Mouse (Mus musculus) intestine, embryonic 14.5 days (tissue): ENCODE results near the gene Glod4. TPM values are rescaled to one million over a fixed set of nuclear protein-coding genes. Genes with fewer than 3 reads are reported as not detected.

Experiments
- ATAC-seq: fragments of 200-750 bp; cut with Nextera tagmentation; replicated peaks from 2 replicates; pipeline ENCODE4 v1.8.0; 2017; ENCODE audit warnings: low read depth, moderate number of reproducible peaks, moderate TSS enrichment, moderate library complexity; ENCODE audit not compliant: low FRiP score, low TSS enrichment
- DNase-seq: peaks from one replicate; pipeline ENCODE4 v3.0.0-alpha.2; 2018; ENCODE audit warnings: low spot score
- H3K27ac ChIP-seq: fragments of 300-500 bp; sonication (generic); 2 replicates; pipeline ENCODE4 v1.5.1; 2014; ENCODE audit warnings: low read depth, mild to moderate bottlenecking, control low read depth
- H3K27me3 ChIP-seq: fragments of 300-500 bp; sonication (generic); replicated peaks from 2 replicates; pipeline ENCODE4 v1.6.1; 2014; ENCODE audit warnings: low read length, control low read depth; ENCODE audit not compliant: control insufficient read depth, insufficient read depth
- H3K36me3 ChIP-seq: fragments of 300-500 bp; sonication (generic); 2 replicates; pipeline ENCODE4 v1.6.1; 2014; ENCODE audit warnings: low read length, control low read depth; ENCODE audit not compliant: control insufficient read depth, insufficient read depth
- H3K4me1 ChIP-seq: fragments of 300-500 bp; sonication (generic); replicated peaks from 2 replicates; pipeline ENCODE4 v1.6.1; 2014; ENCODE audit warnings: low read length, control low read depth, mixed read lengths; ENCODE audit not compliant: control insufficient read depth, insufficient read depth
- H3K4me2 ChIP-seq: fragments of 300-500 bp; sonication (generic); 2 replicates; pipeline ENCODE4 v1.6.1; 2014; ENCODE audit warnings: low read length
- H3K4me3 ChIP-seq: fragments of 300-500 bp; sonication (generic); 2 replicates; pipeline ENCODE4 v1.5.1; 2014; ENCODE audit warnings: low read depth, low read length, control low read depth, mixed read lengths
- H3K9ac ChIP-seq: fragments of 300-500 bp; sonication (generic); 2 replicates; pipeline ENCODE4 v1.6.1; 2014; ENCODE audit warnings: mild to moderate bottlenecking, low read length
- H3K9me3 ChIP-seq: fragments of 300-500 bp; sonication (generic); 2 replicates; pipeline ENCODE4 v1.6.1; 2016; ENCODE audit warnings: low read length, control low read depth; ENCODE audit not compliant: control insufficient read depth
- WGBS: fragments of 180-500 bp; shearing (Covaris S2); extraction: QIAGEN DNeasy Blood & Tissue Kit; methylation state at CpG from one replicate; pipeline ENCODE4 v1.1.7; 2014; 5-methylcytosine and 5-hydroxymethylcytosine counted together
- polyA plus RNA-seq: library from polyadenylated mRNA; unstranded; fragments of >200 nt; fragmentation: Nextera tagmentation; extraction: Ambion mirVana; gene quantifications from 2 replicates; pipeline ENCODE4 v1.2.1, GENCODE M21; 2014

Glod4 gene
- polyA plus RNA-seq, 1 experiment from 2014 or later: 147 TPM

DNA sequence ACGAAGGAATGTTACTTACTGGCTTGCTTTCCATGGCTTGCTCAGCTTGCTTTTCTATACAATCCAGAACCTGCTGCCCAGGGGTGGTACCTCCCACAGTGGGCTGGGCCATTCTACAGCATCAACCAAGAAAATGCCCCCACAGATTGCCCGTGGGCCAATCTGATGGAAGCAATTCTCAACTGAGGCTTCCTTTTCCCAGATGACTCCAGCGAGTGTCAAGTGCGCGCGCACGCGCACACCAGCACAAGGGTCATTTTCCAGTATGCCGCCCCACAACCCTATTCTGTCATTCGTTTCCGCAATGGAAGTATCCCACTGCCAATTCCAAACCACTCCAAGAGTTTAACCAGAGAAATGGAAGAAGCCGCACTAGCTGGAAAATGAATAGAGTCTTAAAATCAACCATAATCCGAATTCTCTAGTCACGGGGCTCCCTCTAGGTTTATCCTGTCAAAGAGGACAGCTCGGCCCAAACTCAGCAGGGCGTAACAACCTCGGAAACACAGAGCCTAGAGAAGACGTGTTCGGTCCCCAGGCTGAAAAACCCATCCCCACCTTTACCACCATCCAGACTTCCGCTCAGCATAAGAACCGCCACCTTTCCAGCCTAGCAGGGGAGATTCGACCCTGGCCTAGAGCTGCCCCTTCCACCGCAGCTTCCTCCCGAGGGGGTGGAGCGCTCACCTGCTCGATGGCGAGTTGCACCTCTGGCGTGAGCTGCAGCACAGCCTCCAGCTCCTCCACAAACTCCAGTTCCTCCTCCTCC is 64.6 kb downstream of the Glod4 start:
- H3K4me1 ChIP-seq: peaks cover 10% of the 10 kb centered on the region
- H3K4me2 ChIP-seq: peak overlapping the region; percentile 94
- 2% methylated on average over 28 of the region's 28 CpGs for WGBS
- H3K9ac ChIP-seq: peak overlapping the region; percentile 65
- DNase-seq: peak; percentile 69
- H3K9me3 ChIP-seq: no peaks in the 10 kb centered on the region
- peak; percentile 50 for ATAC-seq
- no peaks in the 10 kb centered on the region for H3K27me3 ChIP-seq
- H3K36me3 ChIP-seq: peaks cover 10% of the 10 kb centered on the region
- peak overlapping the region; percentile 72 for H3K4me3 ChIP-seq
- H3K27ac ChIP-seq: no peak overlapping the region

DNA sequence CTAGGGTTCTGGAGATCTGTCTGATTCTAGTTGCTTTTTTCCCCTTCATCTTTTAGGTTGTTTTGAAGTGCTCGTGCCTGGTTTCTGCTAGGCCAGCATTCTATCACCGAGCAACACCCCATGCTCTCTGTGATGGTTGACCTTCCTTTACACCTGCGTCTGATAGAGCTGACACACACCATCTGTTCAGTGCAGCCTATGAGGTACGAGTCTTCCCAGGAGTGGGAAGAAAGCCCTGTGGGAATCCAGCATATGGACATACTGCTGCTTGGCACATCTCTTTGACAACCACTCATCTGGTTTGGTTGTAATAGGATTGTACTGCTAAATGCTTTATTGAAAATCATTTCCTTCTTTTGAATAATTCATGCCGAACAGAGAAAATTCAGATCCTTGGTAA is 73.3 kb downstream of the Glod4 start:
- no peak for ATAC-seq
- Histone ChIP-seq H3K9me3 (no peaks in the 10 kb centered on the region), H3K9ac (no peak overlapping the region), H3K4me2 (no peak overlapping the region), H3K4me3 (no peak overlapping the region), H3K27ac (no peak overlapping the region), H3K27me3 (no peaks in the 10 kb centered on the region), H3K36me3 (peaks cover 22% of the 10 kb centered on the region), H3K4me1 (no peaks in the 10 kb centered on the region)
- no peak for DNase-seq
- 61% methylated on average over 5 of the region's 5 CpGs for WGBS

DNA sequence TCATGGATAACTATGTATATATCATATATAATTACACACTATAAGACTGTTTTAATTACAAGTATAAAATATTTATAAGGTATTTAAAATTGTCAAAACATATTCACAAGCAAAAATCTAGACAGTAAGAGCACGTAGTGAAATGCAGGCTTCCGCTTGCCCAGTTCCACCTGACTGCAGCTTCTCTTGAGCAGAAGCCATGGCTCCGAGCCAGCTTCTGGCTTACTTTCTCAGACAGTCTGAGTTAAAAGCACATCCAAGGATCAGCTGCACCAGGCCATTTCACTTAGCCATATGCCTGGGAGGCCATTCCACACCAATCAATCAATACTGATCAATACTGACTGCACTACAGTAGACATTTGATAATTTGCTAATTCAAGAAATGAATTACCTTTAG is 74.5 kb downstream of the Glod4 start:
- no peak overlapping the region for H3K9ac ChIP-seq
- WGBS: 75% methylated on average over 3 of the region's 3 CpGs
- no peaks in the 10 kb centered on the region for H3K27me3 ChIP-seq
- H3K4me2 ChIP-seq: no peak overlapping the region
- ATAC-seq: no peak
- peaks cover 29% of the 10 kb centered on the region for H3K36me3 ChIP-seq
- DNase-seq: no peak
- no peak overlapping the region for H3K27ac ChIP-seq
- no peak overlapping the region for H3K4me3 ChIP-seq
- no peaks in the 10 kb centered on the region for H3K4me1 ChIP-seq
- no peaks in the 10 kb centered on the region for H3K9me3 ChIP-seq

DNA sequence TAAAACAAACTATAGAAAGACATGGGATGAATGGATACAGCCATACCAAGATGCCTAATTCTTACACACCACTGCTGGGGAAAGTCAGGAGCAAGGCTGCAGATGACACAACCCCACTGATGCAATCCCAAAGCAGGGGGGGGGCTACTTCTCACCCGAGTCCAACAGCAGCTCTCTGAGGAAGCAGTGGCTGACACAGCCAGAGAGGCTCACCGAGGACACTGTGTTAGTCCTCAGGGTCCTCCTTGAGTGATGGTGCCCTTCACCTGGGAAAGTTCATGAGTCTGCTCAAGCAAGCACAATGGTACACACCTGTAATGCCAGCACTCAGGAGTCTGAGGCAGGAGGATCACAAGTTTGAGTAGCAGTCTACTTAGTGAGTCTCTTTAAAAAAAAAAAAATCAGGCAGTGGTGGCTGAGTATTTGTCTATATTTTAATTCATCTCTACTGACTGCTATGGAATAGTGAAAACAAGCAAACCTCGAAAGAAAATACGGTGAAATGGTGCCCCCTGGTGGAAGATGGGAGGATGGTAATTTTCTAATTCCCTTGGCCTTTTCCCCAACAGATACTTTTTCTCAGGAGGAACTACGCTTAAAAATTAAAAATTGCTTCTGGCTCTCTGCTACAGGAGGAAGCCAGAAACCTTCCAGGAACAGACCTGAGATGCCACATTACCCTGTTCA is 76.3 kb downstream of the Glod4 start:
- no peaks in the 10 kb centered on the region for H3K27me3 ChIP-seq
- ATAC-seq (no peak), DNase-seq (peak; percentile 91)
- no peak overlapping the region for H3K27ac ChIP-seq
- no peak overlapping the region for H3K4me3 ChIP-seq
- no peaks in the 10 kb centered on the region for H3K4me1 ChIP-seq
- H3K4me2 ChIP-seq: no peak overlapping the region
- peaks cover 20% of the 10 kb centered on the region for H3K36me3 ChIP-seq
- no peaks in the 10 kb centered on the region for H3K9me3 ChIP-seq
- no peak overlapping the region for H3K9ac ChIP-seq
- 23% methylated on average over 5 of the region's 5 CpGs for WGBS

DNA sequence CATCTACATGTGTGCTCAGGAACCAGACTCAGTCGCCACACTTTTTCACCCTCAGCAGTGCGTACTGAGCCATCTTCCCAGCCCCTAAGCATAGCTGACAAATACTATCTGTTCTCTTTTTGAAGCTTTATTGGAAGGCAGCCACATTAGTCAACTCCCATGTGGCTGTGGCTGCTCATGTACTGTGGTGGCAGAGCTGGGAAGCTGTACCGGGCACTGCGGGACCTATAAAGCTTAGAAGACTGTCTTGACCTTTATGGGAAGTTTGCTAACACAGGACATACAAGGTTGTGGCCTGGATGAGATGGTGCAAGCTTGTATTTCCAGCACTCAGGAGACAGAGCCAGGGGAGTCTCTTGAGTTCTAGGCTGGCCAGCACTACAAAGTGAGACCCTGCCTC is 76.9 kb downstream of the Glod4 start:
- Histone ChIP-seq H3K4me1 (no peaks in the 10 kb centered on the region), H3K36me3 (peaks cover 14% of the 10 kb centered on the region), H3K9ac (no peak overlapping the region), H3K9me3 (no peaks in the 10 kb centered on the region), H3K4me3 (no peak overlapping the region), H3K4me2 (no peak overlapping the region), H3K27ac (no peak overlapping the region), H3K27me3 (no peaks in the 10 kb centered on the region)
- no peak for ATAC-seq
- DNase-seq: no peak
- WGBS: 91% methylated on average over 4 of the region's 4 CpGs

DNA sequence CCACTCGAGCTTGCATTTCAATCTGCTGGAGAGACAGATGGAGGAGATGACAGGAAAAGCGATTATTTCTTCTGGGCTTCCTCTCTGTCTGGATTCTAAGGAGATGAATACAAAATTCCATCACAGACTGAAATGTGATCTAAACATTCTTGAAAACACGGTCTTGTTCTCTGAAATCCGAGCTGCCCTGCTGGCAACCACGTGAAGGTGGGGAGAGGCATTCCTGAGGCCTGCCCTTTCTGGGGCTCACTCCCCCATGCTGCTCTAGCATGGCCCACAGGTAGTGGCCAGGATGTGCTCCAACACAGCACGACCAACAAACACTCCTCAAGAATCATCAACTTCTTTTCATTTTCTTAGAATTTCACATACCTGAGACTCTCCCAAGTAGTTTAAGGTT is 83.3 kb downstream of the Glod4 start:
- DNase-seq: no peak
- WGBS: 28% methylated on average over 6 of the region's 6 CpGs
- no peaks in the 10 kb centered on the region for H3K9me3 ChIP-seq
- no peaks in the 10 kb centered on the region for H3K4me1 ChIP-seq
- no peak overlapping the region for H3K9ac ChIP-seq
- peaks cover 38% of the 10 kb centered on the region for H3K36me3 ChIP-seq
- no peaks in the 10 kb centered on the region for H3K27me3 ChIP-seq
- H3K4me3 ChIP-seq: no peak overlapping the region
- H3K4me2 ChIP-seq: no peak overlapping the region
- 0 out of 2 replicates have a peak overlapping the region, but pooled peaks have one; percentile 5 for H3K27ac ChIP-seq
- no peak for ATAC-seq

DNA sequence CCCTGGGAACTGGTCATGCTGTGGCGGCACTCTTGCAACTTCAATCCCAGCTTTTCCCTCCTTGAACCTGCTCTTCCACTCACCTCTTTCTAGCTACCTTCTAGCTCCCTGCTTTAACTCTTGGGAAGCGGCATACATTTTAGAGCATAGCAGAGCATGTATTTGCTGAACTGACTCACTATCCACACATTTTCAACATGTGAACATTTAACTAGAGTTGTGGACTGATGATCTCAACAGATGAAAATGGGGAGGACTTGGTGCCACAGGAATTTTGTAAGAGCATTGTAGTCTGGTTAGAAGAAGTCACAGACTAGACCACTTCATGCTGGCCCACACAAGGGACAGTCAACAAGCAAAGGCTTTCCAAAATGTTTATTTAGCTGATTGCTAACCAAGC is 85.2 kb downstream of the Glod4 start:
- no peak for DNase-seq

DNA sequence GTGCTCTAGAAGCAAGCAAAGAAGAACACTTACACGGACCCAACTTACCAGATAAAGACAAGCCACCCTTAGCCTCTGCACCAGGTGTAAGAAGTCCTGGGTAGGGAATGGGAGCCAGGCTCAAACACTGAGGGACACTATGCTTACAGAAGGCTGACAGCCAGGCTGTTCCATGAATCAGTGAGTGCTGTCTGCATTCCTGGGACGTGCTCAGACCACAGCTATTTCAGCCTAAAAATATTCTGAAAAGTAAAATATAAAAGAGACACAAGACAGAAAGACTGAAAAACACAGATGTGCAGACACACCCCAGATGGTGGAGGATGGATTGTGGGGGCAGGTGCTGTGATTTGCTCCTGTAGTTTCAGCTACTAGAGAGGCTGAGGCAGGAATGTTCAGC is 88.7 kb downstream of the Glod4 start:
- ATAC-seq (no peak), DNase-seq (no peak)
- Histone ChIP-seq H3K36me3 (peaks cover 35% of the 10 kb centered on the region), H3K27me3 (no peaks in the 10 kb centered on the region), H3K9me3 (no peaks in the 10 kb centered on the region), H3K4me2 (no peak overlapping the region), H3K9ac (no peak overlapping the region), H3K4me3 (no peak overlapping the region), H3K4me1 (no peaks in the 10 kb centered on the region), H3K27ac (no peak overlapping the region)
- WGBS: 64% methylated on average over 2 of the region's 2 CpGs

More for the DNA sequence above, 85.2 kb downstream of the Glod4 start:
- no peak overlapping the region for H3K4me2 ChIP-seq
- H3K9ac ChIP-seq: no peak overlapping the region
- no peak overlapping the region for H3K4me3 ChIP-seq
- no peak for ATAC-seq
- no peak overlapping the region for H3K27ac ChIP-seq
- WGBS: 93% methylated on average over 2 of the region's 2 CpGs
- H3K27me3 ChIP-seq: no peaks in the 10 kb centered on the region
- H3K4me1 ChIP-seq: no peaks in the 10 kb centered on the region
- no peaks in the 10 kb centered on the region for H3K9me3 ChIP-seq
- peaks cover 38% of the 10 kb centered on the region for H3K36me3 ChIP-seq
